Mouse (Mus musculus) skeletal muscle tissue, adult 2 months (tissue): ENCODE results near the gene Gm21974.
"Not testable (repeated sequence)": the region's sequence is repeated elsewhere in the genome, so short reads cannot be mapped to it uniquely, and the experiment has no call there.

Source experiments
- DNase-seq: peaks from one replicate; pipeline ENCODE4 v3.0.0-alpha.2; 2012; ENCODE audit warnings: low read depth, low spot score

The Gm21974 gene

DNA sequence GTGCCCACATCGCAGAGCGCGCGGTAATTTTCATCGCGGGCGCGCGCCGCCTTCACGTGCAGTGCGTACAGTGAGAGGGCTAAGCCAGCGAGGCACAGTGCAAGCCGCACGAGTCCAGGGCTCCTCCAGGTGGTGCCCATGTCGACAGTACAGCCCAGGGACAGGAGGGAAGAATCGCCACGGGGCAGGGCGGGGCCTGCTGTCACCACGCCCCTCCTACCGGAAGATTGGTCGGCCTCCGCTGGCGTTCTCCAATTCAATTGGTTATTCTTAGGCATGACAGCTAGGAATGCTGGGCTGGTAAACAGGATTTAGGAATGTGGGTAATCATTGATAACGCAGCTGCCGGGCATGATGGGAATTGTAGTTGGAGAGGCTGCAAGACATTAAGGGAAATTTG is at the start of gene Gm21974, which contains the start of gene Vkorc1:
Gm21974 (minus strand) TSS at position 13 of the 400 bp plus-strand sequence.
Vkorc1 (minus strand) TSS at position 176 of the 400 bp plus-strand sequence.
- DNase-seq: peak; percentile 93

DNA sequence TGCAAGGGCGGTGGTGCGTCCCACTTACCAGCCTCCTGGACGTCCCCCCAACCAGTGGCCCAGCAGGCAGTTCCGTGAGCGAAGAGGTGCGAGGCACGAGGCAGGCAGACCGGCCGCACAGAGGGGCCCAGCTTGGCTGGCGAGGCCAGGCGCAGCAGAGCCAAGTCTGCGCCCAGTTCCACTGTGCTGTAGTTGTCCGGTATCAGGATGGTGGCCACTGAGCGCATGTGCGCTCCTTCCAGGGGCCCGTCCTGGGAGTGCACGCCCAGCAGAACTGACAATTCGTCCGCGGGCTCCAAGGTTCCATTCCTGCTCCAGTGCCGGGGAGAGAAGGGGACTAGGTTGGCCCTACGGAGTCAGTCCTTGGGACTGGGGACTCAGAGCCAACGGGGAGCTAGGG is 49.4 kb upstream of the Gm21974 start:
- no peak for DNase-seq

DNA sequence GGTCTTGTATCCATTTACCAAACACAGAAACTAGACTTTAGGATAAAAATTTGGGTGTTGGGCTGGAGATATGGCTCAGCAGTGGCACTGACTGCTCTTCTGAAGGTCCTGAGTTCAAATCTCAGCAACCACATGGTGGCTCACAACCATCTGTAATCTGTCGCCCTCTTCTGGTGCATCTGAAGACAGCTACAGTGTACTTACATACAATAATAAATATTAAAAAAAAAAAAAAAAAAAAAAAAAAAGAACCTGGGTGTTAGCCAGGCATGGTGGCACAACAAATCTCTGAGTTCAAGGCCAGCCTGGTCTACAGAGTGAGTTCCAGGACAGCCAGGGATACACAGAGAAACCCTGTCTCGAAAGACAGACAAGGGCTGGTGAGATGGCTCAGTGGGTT is 46.8 kb upstream of the Gm21974 start:
- not testable (repeated sequence) for DNase-seq

DNA sequence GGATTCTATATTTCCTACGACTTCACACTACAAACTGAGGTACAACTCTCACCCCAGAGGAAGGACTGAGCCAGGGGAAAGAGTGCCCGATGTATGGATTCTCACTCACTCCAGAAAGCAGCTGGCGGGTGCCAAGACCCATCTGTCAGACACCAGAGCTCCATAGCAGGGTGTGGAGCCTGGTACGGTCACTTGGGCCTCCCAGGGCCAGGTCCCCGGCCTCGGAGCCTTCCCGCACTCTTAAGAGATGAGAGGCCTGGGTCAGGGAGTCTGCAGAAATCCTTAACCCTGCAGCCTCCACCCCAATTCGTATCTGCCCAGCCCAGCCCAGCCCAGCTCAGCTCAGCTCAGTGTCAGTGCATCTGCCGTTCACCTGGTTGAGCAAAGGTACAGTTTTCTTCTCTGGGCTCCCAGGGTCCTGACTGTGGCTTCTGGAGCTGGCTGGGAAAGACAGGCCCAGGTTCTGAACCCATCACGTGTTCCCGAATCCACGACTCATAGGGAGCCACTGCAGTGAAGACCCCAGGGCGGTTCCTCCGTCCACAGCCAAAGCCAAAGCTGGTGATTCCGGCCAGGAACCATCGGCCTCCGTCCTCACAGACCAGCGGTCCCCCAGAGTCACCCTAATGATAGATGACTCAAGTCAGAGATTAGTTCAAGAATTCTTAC is 41.1 kb upstream of the Gm21974 start:
- DNase-seq: no peak

DNA sequence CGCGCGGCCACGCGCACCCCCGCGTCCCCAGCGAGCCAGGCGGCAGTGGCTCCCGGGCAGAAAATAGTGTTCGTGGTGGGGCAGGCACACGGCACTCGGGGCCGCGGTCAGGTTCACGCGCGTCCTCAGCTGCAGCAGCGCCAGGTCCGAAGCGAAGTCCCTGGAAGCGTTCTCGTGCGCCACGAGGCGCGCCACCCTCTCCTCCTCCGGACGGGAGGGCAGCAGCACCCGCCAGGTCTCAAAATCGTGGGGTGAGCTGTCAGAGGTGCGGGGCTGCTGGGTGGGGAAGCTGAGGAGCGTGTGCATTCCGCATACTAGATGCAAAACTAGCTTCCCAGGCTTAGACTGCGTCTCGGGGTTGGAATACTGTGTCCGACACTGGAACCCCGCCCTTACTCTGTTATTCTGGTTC is 40.5 kb upstream of the Gm21974 start:
- peak; percentile 29 for DNase-seq

DNA sequence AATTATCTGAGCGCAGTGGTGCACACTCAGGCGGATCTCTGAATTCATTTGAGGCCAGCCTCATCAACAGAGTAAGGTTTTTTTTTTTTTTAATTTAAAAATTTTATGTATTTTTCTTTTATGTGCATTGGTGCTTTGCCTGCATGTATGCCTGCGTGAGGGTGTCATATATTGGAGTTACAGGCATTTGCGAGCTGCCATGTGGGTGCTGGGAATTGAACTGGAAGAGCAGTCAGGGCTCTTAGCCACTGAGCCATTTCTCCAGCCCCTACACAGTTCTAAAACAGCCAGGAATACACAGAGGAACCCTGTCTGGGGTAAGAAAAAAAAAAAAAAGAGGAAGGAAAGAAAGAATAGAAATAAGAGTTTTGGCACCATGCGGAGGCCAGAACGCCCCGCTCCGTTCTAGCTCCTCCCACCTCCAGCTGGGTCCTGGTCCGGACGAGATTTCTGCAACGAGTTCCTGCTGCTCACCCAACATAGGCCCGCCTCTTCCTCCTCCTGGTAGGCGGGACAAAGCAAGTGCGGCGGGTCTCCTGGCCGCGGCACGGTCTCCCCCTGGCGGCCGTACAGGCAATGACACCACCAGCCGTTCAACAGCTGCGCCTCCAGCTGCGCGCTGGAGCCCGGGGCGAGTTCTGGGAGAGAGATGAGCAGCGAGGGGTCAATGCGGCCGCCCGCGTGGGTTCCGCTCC is 39.9 kb upstream of the Gm21974 start:
- peak; percentile 96 for DNase-seq

DNA sequence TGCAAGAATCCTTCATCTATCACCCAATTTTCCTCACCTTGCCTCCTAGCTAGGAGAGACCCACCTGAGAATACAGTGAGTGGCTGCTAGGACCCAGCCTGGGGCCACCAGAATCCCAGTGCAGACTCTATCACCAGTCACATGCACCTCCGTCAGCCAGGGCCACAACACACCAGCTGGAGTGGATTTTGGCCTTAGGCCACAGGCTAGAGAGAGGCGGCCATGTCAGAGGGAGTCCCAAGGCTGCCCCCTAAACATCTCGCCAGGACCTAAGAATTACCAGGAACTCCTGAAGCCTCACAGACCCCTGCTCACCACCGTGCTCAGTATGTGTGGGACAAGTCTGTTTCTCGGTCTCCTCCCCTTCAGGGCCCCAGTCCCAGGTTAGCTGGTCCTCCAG is 38.8 kb upstream of the Gm21974 start:
- DNase-seq: no peak

DNA sequence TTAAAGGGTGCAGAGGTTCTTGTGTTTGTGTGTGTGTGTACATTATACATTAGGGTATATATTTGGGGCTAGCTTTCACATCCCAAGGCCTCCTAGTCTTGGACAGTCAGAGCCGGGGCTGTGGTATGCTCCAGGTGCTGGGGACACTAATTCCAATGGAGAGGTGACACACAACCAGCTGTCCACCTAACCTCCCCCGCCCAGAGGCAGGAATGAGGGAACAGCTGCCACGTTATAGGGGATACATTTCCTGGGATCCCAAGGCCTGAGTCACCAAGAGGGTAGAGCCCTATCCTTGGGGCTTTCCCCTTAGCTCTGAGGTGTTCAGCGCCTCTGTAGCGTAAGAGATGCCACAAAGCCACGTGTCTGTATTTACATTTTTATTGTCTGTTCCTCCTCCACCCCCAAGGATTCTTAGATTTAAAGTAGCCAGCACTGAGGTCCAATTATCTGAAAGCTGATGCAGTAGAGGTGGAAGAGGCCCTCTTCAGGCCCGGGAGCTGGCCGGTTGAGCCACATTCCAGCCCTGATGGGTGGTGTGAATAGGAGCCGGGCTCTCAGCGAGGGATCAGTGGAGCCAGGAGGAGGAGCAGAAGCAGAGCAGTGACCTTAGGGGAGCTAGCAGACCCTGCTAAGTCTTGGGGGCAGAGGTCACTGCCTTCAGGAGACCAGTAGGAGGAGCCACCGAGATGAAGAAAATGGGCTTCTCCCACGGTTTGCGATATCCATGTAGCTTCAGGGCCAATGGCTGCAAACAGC is 37.2 kb upstream of the Gm21974 start:
- no peak for DNase-seq

DNA sequence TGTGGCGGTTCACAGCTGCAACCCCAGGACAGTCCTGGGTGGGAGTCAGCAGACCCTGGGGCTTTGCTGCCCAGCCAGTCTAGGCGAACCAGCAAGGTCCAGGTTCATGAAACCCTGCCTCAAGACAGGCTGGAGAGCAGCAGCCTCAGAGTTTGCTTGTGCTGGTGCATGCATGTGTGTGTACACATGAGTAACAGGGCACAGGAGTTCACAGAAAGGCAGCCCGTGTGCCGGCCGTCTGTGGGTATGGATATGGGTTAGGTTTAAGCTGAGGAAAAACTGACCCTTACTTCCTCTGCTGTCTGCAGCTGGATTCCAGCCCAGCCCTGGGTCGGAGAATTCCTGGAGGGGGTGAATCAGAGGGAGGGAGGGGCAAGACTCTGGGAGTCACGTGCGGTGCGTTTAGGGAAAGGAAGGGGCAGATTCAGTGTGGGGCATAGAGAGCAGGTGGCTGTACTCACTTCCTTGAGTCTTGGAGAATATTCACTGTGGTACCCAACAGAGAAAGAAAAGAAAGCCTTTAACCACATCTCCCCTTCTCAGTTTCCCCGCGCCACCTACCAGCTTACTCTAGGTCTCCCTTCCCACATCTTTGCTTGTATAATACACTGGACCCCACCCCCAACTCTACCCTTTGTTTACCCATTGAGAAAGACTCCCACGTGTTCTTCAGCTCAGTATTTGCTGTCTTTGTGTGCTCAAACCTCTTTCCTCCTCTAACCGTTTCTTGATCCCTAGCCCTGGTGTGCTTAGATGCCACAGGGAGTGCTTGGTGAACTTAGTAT is 36.3 kb upstream of the Gm21974 start:
- DNase-seq: no peak

DNA sequence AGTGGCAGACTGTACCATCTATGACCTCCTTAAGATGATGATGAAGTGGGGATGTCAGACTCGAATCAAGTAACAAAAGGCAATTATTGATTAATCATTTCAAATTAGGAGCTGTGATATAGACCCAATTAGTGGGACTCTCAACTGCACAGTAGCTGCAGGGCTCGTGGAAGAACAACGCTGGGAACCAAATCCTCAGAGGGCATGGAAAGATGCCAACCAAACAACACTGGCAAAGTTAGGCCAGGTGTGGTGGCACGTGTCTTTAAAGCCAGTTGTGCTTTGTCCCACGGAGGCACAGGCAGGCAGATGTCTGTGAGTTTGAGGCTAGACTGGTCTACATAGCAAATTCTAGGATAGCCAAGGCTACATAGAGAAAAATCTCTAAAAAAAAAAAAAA is 35.4 kb upstream of the Gm21974 start:
- no peak for DNase-seq

DNA sequence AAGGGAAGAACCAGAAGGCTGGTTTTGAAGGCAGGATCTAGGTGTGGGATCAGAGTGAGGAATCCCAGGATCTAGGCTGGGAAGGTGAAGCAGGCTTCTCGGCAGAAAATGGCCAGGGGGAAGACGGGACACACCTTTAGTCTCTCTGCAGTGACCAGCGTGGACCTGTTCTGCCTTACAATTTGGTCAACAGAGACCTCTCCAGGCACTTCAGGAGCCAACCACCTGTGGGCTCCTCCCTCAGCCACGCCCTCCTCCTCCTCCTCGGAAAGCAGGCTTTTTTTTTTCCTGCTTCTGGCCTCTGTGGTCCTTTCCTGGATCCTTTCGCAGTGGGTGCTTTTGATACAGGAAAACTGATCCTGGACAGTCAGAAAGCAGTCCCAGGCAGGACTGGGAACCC is 34.7 kb upstream of the Gm21974 start, which contains the start of gene Prss8:
Prss8 (minus strand) TSS at position 182 of the 400 bp plus-strand sequence.
- DNase-seq: no peak

DNA sequence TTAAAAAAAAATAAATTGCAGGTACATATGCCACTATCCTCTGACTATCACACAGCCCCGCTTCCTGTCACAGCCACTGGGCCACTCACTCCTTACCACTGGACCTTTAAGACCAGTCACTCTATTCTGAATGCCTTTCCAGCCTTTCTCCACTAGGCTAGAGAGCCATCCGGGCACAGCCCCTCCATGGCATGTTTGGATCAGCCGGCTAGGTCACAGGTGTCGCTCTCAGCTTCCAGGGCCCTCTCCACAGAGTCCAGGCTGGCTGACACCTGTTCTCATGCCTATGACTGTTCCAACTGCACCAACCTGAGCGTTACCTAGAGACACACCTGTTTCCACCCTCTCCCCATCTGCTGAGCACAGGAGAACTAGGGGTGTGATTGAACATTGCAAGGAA is 33.3 kb upstream of the Gm21974 start:
- no peak for DNase-seq

DNA sequence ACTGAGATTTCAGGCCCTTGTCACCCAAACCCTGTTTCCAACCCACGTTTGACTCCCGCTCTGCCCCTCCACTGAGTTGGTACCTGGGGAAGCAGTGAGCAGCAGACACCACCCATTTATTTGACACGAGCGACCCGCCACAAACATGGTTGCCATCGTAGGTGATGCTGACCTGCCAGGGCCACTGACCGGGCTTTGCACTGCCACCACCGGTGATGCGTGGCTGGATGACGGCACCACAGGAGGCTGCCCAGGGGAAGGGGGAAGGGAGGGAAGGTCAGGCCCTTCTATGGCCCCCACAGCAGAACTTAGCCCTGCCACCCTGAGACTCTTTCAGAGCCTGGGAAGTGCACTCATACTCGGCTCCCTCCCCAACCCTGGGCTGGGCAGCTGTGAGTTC is 32.5 kb upstream of the Gm21974 start:
- no peak for DNase-seq

DNA sequence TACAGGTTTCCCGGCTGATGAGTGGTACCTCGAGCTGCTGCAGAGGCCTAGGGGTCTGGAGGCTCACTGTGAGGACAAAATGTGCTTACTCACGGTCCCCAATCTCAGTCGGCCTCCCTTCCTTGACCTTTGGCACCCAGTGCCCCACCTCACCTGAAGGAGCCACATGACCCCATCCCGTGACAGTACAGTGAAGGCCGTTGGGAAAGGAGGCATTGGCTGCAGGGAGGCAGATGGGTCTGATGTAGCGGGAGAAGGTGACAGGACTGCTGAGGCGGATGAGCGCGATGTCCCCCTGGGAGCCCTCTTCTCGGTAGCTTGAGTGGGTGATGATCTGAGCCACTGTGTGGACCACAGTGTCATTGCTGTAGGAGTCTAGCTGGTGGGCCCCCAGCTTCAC is 31.6 kb upstream of the Gm21974 start:
- DNase-seq: no peak

DNA sequence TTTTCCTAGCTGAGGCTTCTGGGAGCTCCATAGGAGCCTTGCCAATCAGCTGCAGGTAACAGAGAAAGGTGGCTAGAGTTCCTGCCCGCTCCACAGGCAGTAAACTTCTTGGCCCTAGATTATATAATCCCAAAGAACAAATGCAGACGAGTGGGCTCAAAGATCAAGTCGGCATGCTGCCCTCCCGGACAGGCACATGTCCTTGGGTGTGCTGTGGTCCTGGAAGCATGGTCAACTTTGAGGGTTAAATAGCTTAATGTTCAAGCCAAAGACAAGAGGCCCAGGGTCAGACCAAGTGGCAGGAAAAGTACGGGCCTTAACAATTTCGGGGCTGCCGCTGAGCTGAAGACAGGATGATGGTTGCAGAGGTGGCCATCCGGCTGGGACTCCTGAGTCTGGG is 30.8 kb upstream of the Gm21974 start:
- no peak for DNase-seq

DNA sequence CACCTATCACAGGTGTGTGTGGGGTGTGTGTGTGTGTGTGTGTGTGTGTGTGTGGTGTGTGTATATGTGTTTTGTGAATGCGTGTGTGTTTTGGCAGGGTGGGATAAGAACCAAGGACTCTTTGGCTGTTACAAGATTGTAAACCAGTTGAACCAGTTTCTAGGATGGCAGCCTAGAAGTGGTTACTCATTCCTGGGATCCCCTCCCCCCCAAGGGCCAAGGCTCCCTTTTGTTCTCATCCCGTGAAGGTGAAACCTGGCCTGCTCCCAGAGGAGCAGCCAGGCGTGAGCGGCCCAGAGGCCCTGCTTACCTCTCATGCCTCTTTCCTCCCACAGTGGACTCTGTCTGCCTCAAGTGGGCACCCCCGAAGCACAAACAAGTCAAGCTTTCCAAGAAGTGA is 30.0 kb upstream of the Gm21974 start:
- no peak for DNase-seq

DNA sequence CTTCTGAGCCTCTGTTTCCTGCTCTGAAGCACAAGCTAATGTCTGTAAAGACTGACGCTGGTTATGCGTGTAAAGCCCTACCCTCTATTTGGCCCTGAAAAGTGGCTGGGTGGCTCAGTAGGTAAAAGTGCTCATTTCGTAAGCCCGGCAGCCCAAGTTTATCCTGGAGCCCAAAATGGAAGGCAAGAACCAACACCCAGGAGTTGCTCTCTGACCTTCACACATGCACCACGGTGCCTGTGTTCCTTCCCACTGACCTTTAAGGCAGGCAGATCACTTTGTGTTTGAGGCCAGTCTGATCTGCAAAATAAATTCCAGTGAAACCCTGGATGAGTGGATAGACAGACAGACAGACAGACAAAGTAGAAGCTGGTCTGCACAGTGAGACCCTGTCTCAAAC is 28.5 kb upstream of the Gm21974 start:
- DNase-seq: no peak

DNA sequence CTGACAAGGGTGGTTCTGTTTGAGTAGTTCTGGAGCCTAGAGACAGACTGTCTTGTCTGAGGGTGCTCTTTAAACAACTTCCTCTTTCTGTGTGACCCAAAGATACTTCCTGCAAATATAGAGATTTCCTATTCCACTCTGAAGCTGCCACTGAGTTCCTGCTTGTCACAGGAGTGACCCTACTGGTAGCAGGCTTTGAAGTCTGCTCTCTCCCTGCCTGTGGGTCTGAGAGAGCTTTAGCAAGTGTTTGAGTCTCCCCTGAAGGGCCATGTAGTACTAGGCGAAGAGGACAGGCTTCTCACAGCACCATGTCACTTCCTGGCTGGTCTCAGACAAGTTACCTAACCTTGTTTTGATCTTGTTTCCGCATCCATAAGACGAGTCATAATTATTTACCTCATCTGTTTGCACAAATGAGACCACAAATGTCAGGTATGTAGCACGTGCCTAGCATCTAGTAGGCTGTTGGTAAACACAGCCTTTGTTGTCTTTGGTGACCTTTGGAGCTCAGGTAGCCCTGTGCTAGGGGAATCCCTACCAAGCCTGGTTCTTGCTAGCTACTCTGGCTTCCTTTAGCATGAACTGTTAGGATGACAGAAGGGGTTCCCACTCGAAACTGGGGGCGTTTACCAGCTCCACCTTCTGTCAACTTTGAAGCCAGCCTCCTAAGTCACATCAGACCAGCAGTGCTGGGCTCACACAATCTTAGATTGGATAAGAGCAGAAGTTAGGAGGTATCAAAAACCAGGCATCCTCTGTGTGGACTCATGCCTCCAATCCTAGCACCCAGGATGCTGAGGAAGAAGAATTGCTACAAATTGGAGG is 27.4 kb upstream of the Gm21974 start:
- no peak for DNase-seq

DNA sequence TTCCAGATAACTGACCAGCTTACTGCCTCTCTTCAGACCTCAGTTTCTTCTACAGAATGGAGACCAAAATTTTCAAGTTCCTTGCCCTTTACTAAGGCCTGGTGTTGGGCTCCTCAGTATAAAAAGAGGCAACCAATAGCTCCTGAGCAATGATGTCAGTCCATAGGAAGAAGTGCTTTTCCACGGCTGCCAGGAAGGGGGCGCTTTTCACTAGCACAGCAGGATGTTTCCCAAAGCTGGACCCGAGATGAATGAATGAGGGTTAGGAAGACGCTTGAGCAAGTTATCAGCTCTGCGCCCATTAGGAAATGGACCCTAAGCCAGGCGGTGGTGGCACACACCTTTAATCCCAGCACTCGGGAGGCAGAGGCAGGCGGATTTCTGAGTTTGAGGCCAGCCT is 26.3 kb upstream of the Gm21974 start:
- no peak for DNase-seq

DNA sequence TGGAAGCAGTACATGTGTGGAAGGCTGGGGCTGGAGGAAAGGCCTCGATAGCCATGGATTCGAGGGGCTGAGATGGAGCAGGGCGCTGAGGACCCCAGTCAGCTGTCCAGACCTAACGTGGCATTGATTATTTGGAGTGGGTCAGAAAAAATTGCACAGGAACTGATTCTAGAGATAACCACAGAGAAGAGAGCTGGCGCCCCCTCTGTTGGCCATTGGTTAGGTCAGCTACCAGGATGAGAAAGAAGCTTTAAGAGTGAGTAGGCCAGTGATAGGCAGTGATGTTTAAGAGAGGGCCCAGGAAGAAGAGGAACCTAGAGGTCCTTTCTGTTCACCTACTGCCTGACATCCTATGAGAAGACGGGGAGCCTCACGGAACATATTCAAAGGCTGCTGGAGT is 24.0 kb upstream of the Gm21974 start:
- DNase-seq: no peak

DNA sequence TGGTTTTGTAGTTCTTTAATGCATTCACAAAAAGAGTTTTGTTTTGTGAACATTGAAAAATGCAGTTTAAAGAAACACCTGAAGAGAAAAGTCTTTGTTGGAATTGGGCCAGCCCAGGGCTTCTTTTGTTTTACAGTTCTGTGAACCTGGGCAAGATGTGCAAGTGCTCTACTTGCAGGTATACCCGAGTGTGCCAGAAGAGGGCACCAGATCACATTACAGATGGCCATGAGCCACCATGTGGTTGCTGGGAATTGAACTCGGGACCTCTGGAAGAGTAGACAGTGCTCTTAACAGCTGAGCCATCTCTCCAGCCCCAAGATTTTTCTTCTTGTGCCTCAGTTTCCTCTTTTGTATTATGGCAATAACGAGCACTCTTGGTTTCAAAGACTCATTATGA is 22.9 kb upstream of the Gm21974 start:
- no peak for DNase-seq
